Mouse (Mus musculus) MEL (cell line): ENCODE measurements around the gene Uso1. TPM values are rescaled to one million over a fixed set of nuclear protein-coding genes. Genes with fewer than 3 reads are reported as not detected.

Experiments used
- DNase-seq: peaks from one replicate; pipeline ENCODE4 v3.0.0; 2011; ENCODE audit warnings: low read depth, low spot score
- H3K27ac ChIP-seq: 2 replicates; pipeline ENCODE4 v1.5.1; 2012; ENCODE audit warnings: low read depth, mild to moderate bottlenecking, control low read depth, low read length, moderate library complexity; ENCODE audit not compliant: control insufficient read depth
- H3K27me3 ChIP-seq, 2 experiments: fragments of 150-350 bp in 1 of 2; sonication (generic) in 1 of 2; 2 replicates each; pipeline ENCODE4 v1.6.1; 2012; ENCODE audit warnings: low read length in 2 of 2, mild to moderate bottlenecking in 2 of 2, improper control_type of control experiment in 1 of 2, moderate library complexity in 1 of 2; ENCODE audit not compliant: insufficient read depth in 2 of 2, control insufficient read depth in 1 of 2
- H3K36me3 ChIP-seq, 2 experiments: 2 replicates each; pipeline ENCODE4 v1.6.1; 2012 to 2014; ENCODE audit warnings: low read length in 2 of 2, improper control_type of control experiment in 1 of 2, inconsistent platforms in 1 of 2, mild to moderate bottlenecking in 1 of 2; ENCODE audit not compliant: insufficient read depth in 2 of 2, control insufficient read depth in 1 of 2
- H3K4me1 ChIP-seq, 2 experiments: fragments of 150-350 bp in 1 of 2; sonication (generic) in 1 of 2; 2 replicates each; pipeline ENCODE4 v1.6.1; 2012; ENCODE audit warnings: low read length in 2 of 2, improper control_type of control experiment in 1 of 2, mild to moderate bottlenecking in 1 of 2; ENCODE audit not compliant: insufficient read depth in 2 of 2, control insufficient read depth in 1 of 2
- H3K4me3 ChIP-seq, 2 experiments: fragments of 150-350 bp in 1 of 2; sonication (generic) in 1 of 2; 2 replicates each; pipeline ENCODE4 v1.5.1; 2012; ENCODE audit warnings: low read depth in 2 of 2, low read length in 2 of 2, mild to moderate bottlenecking in 2 of 2, moderate library complexity in 2 of 2, control low read depth in 1 of 2, improper control_type of control experiment in 1 of 2; ENCODE audit not compliant: control insufficient read depth in 1 of 2, insufficient read depth in 1 of 2
- H3K79me2 ChIP-seq: 2 replicates; pipeline ENCODE4 v1.6.1; 2012; ENCODE audit warnings: mild to moderate bottlenecking, low read length, moderate library complexity; ENCODE audit not compliant: control insufficient read depth, poor library complexity, insufficient read depth
- H3K9ac ChIP-seq: 2 replicates; pipeline ENCODE4 v1.6.1; 2012; ENCODE audit warnings: low read depth, mild to moderate bottlenecking, control low read depth, low read length, moderate library complexity; ENCODE audit not compliant: control insufficient read depth, poor library complexity, severe bottlenecking
- H3K9me3 ChIP-seq: fragments of 150-350 bp; sonication (generic); replicated peaks from 2 replicates; pipeline ENCODE4 v1.6.1; 2012; ENCODE audit warnings: mild to moderate bottlenecking, low read length, improper control_type of control experiment, moderate library complexity; ENCODE audit not compliant: insufficient read depth
- BHLHE40 ChIP-seq: IDR thresholded peaks from 2 replicates; pipeline ENCODE4 v1.6.1; 2012; ENCODE audit warnings: low read depth, mild to moderate bottlenecking, inconsistent platforms, low read length, improper control_type of control experiment, borderline replicate concordance
- CHD2 ChIP-seq: IDR thresholded peaks from 2 replicates; pipeline ENCODE4 v1.6.1; 2011; ENCODE audit warnings: low read length, improper control_type of control experiment
- CTCF ChIP-seq, 3 experiments: IDR thresholded peaks in 2 of 3; conservative IDR thresholded peaks in 1 of 3; 2 replicates each; pipeline ENCODE4 v1.5.1; 2011 to 2012; ENCODE audit warnings: low read length in 3 of 3, low read depth in 2 of 3, mild to moderate bottlenecking in 2 of 3, improper control_type of control experiment in 1 of 3, inconsistent platforms in 1 of 3, mixed read lengths in 1 of 3, moderate library complexity in 1 of 3; ENCODE audit not compliant: control insufficient read depth in 1 of 3, insufficient read depth in 1 of 3, poor library complexity in 1 of 3, severe bottlenecking in 1 of 3
- ELF1 ChIP-seq: IDR thresholded peaks from 2 replicates; pipeline ENCODE4 v1.6.1; 2014; ENCODE audit warnings: low read depth, mild to moderate bottlenecking, inconsistent platforms, low read length, improper control_type of control experiment, moderate library complexity
- EP300 ChIP-seq, 2 experiments: IDR thresholded peaks; 2 replicates each; pipeline ENCODE4 v1.6.1; 2011; ENCODE audit warnings: improper control_type of control experiment in 2 of 2, low read length in 2 of 2, low read depth in 1 of 2, mild to moderate bottlenecking in 1 of 2
- ETS1 ChIP-seq: IDR thresholded peaks from 2 replicates; pipeline ENCODE4 v1.6.1; 2012; ENCODE audit warnings: low read depth, mild to moderate bottlenecking, inconsistent platforms, low read length, improper control_type of control experiment, moderate library complexity
- GABPA ChIP-seq: IDR thresholded peaks from 2 replicates; pipeline ENCODE4 v1.6.1; 2012; ENCODE audit warnings: low read depth, mild to moderate bottlenecking, inconsistent platforms, low read length, improper control_type of control experiment, moderate library complexity
- GATA1 ChIP-seq: IDR thresholded peaks from 2 replicates; pipeline ENCODE4 v1.6.1; 2011; ENCODE audit warnings: low read depth, low read length, improper control_type of control experiment
- HCFC1 ChIP-seq: IDR thresholded peaks from 2 replicates; pipeline ENCODE4 v1.6.1; 2012; ENCODE audit warnings: low read depth, mild to moderate bottlenecking, inconsistent platforms, low read length, improper control_type of control experiment, moderate library complexity
- KAT2A ChIP-seq: conservative IDR thresholded peaks from 2 replicates; pipeline ENCODE4 v1.6.1; 2012; ENCODE audit warnings: low read depth, low read length, improper control_type of control experiment, inconsistent platforms
- MAFK ChIP-seq: IDR thresholded peaks from 2 replicates; pipeline ENCODE4 v1.6.1; 2011; ENCODE audit warnings: low read depth, mild to moderate bottlenecking, low read length, improper control_type of control experiment, borderline replicate concordance
- MAX ChIP-seq: IDR thresholded peaks from 2 replicates; pipeline ENCODE4 v1.6.1; 2011; ENCODE audit warnings: low read length, improper control_type of control experiment
- MAZ ChIP-seq: IDR thresholded peaks from 2 replicates; pipeline ENCODE4 v1.6.1; 2012; ENCODE audit warnings: low read depth, mild to moderate bottlenecking, inconsistent platforms, low read length, improper control_type of control experiment
- MXI1 ChIP-seq: IDR thresholded peaks from 2 replicates; pipeline ENCODE4 v1.6.1; 2011; ENCODE audit warnings: mild to moderate bottlenecking, low read depth, low read length, improper control_type of control experiment
- MYC ChIP-seq: IDR thresholded peaks from 2 replicates; pipeline ENCODE4 v1.6.1; 2011; ENCODE audit warnings: low read depth, mild to moderate bottlenecking, low read length, improper control_type of control experiment, moderate library complexity
- POLR2AphosphoS2 ChIP-seq: IDR thresholded peaks from 2 replicates; pipeline ENCODE4 v1.6.1; 2011; ENCODE audit warnings: low read length, improper control_type of control experiment
- RCOR1 ChIP-seq: IDR thresholded peaks from 2 replicates; pipeline ENCODE4 v1.6.1; 2012; ENCODE audit warnings: low read depth, mild to moderate bottlenecking, inconsistent platforms, low read length, improper control_type of control experiment
- SIN3A ChIP-seq: IDR thresholded peaks from 2 replicates; pipeline ENCODE4 v1.6.1; 2012; ENCODE audit warnings: low read length, improper control_type of control experiment, inconsistent platforms
- SMC3 ChIP-seq: IDR thresholded peaks from 2 replicates; pipeline ENCODE4 v1.6.1; 2011; ENCODE audit warnings: low read depth, low read length, improper control_type of control experiment
- TAL1 ChIP-seq: IDR thresholded peaks from 2 replicates; pipeline ENCODE4 v1.6.1; 2012; ENCODE audit warnings: mild to moderate bottlenecking, inconsistent platforms, low read length, moderate library complexity, mixed read lengths
- TCF12 ChIP-seq: IDR thresholded peaks from 2 replicates; pipeline ENCODE4 v1.6.1; 2014; ENCODE audit warnings: low read depth, mild to moderate bottlenecking, inconsistent platforms, low read length, improper control_type of control experiment, moderate library complexity
- UBTF ChIP-seq: IDR thresholded peaks from 2 replicates; pipeline ENCODE4 v1.6.1; 2012; ENCODE audit warnings: low read depth, mild to moderate bottlenecking, inconsistent platforms, low read length, improper control_type of control experiment, moderate library complexity, borderline replicate concordance; ENCODE audit not compliant: insufficient read depth
- USF1 ChIP-seq: IDR thresholded peaks from 2 replicates; pipeline ENCODE4 v1.6.1; 2014; ENCODE audit warnings: low read depth, mild to moderate bottlenecking, inconsistent platforms, low read length, improper control_type of control experiment, moderate library complexity
- USF2 ChIP-seq, 2 experiments: IDR thresholded peaks; 2 replicates each; pipeline ENCODE4 v1.6.1; 2011 to 2012; ENCODE audit warnings: improper control_type of control experiment in 2 of 2, low read length in 2 of 2, borderline replicate concordance in 1 of 2, inconsistent platforms in 1 of 2, low read depth in 1 of 2, mild to moderate bottlenecking in 1 of 2; ENCODE audit not compliant: insufficient read depth in 1 of 2
- polyA plus RNA-seq, 2 experiments: library from polyadenylated mRNA; stranded (reverse) in 1 of 2; unstranded in 1 of 2; fragments of >175 nt in 1 of 2; fragments of >200 nt in 1 of 2; gene quantifications; 2 replicates each; pipeline versions ENCODE4 v1.2.1 to v1.2.4; 2012; ENCODE audit warnings: low replicate concordance in 2 of 2, low read depth in 1 of 2; ENCODE audit not compliant: insufficient read length in 2 of 2, insufficient read depth in 1 of 2, missing spikeins in 1 of 2
- total RNA-seq: library from RNA; depleted of rRNA; stranded (reverse); fragments of 300-350 nt; gene quantifications from 2 replicates; pipeline ENCODE4 v1.2.3, GENCODE M21; 2012

Uso1 gene
- total and polyA plus RNA-seq, 3 experiments: 22.1 to 69.1 (median 62.0) TPM

DNA sequence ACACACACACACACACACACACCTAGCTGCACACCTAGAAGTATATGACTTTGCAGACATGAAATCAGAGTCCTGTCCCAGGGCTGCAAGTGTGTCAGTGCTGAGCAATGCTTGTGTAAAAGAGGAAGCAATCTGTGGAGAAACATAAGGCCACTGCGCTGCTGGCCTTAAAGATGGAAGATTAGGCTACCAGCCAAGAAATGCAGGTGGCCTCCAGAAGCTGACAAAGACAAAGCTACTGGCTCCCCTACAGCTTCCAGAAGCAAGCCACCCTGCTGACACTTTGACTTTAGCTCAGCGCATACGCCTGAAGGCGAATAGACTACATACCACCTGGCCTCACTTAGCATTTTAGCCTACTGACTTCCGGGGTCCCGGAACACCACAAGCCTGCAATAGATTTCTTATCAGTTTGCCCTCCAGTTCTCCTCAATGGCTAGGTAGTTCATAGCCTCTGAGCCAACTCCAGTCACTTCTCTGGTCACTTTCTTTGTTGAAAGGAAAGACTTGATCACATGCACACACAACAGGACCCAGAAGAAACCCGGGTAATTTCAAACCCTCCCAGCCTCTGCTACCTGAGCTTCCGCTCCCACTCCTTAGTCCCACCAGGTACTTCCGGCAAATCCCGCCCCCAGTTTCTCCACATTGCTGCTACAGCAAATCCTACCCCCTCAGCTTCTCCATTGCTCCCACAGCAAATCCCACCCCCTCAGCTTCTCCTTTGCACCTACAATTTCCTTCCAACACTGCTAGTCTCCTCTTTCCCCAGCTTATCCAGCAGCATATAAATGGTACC is 31.2 kb upstream of the Uso1 start:
- no peaks in the 10 kb centered on the region for H3K9me3 ChIP-seq
- peak; percentile 8; the same call in 1 of the 2 replicates for TF ChIP-seq SMC3
- TF ChIP-seq RCOR1: peak; percentile 97
- TF ChIP-seq MXI1: no peak
- TF ChIP-seq GABPA: no peak
- TF ChIP-seq USF1: no peak
- TF ChIP-seq ELF1: no peak
- no peak for TF ChIP-seq BHLHE40
- TF ChIP-seq TCF12: peak; percentile 93
- TF ChIP-seq MAZ: no peak
- TF ChIP-seq HCFC1: no peak
- TF ChIP-seq CTCF (IDR thresholded peaks at IDR 0.05 in 2 of 3, conservative IDR thresholded peaks at IDR 0.05 in 1 of 3; ENCODE audit: control insufficient read depth in 1 of 3, insufficient read depth in 1 of 3, low read depth in 2 of 3, low read length in 3 of 3, poor library complexity in 1 of 3, severe bottlenecking in 1 of 3): no peak
- no peak for TF ChIP-seq POLR2AphosphoS2
- peak; percentile 10; the same call in 1 of the 2 replicates for TF ChIP-seq GATA1
- TF ChIP-seq UBTF: no peak
- no peak for TF ChIP-seq CHD2
- TF ChIP-seq SIN3A: peak; percentile 57
- 0 out of 2 replicates have a peak, but pooled peaks have one; percentile 32 for TF ChIP-seq MAX
- TF ChIP-seq TAL1: peak; percentile 68
- TF ChIP-seq KAT2A: no peak
- no peak for TF ChIP-seq USF2 (IDR thresholded peaks at IDR 0.05; ENCODE audit: borderline replicate concordance in 1 of 2, insufficient read depth in 1 of 2, low read depth in 1 of 2, low read length in 2 of 2)
- TF ChIP-seq EP300 (IDR thresholded peaks at IDR 0.05; ENCODE audit: low read depth in 1 of 2, low read length in 2 of 2): peak; percentile 62 to 68
- TF ChIP-seq ETS1: peak; percentile 74
- TF ChIP-seq MAFK: no peak
- 0 out of 2 replicates have a peak, but pooled peaks have one; percentile 55 for TF ChIP-seq MYC
- H3K9ac ChIP-seq: no peak overlapping the region
- peaks cover 0 to 6% of the 10 kb centered on the region in 2 experiments; a peak in 2 of 4 replicates for H3K36me3 ChIP-seq
- DNase-seq: peak; percentile 90
- no peaks in the 10 kb centered on the region for H3K79me2 ChIP-seq
- no peak overlapping the region for H3K4me3 ChIP-seq
- H3K4me1 ChIP-seq: peaks cover 0 to 5% of the 10 kb centered on the region in 2 experiments; a peak in 1 of 4 replicates
- H3K27ac ChIP-seq: no peak overlapping the region
- no peaks in the 10 kb centered on the region for H3K27me3 ChIP-seq
